Mouse (Mus musculus) MN1 (cell line): ENCODE measurements around the gene Gm49661.
A peak's percentile ranks its signal among the peaks of the same experiment; 100 is the strongest.

Experiments used
- DNase-seq: peaks from one replicate; pipeline ENCODE4 v3.0.0-alpha.2; 2016; ENCODE audit warnings: low spot score

The Gm49661 gene

GRCm38 (mm10) chr8:84969241-84970134, at the start of gene Gm49661, which contains the start of the genes Prdx2 and Rnaseh2a:
Gene Gm49661, minus strand, starts transcription at chr8:84969433.
Gene Prdx2, plus strand, starts transcription at chr8:84969587.
Gene Rnaseh2a, minus strand, starts transcription at chr8:84969767.
- DNase-seq = peak; percentile 83

- no peak for DNase-seq
Observed at GRCm38 (mm10) chr8:85017209-85017608, 48.0 kb upstream of the Gm49661 start.

- no peak for DNase-seq
Observed at GRCm38 (mm10) chr8:85016724-85017123, 47.5 kb upstream of the Gm49661 start.

GRCm38 (mm10) chr8:85014431-85014830, 45.2 kb upstream of the Gm49661 start, which contains the start of gene Best2:
Gene Best2, minus strand, starts transcription at chr8:85014531.
- DNase-seq = no peak

GRCm38 (mm10) chr8:85013230-85013840, 44.1 kb upstream of the Gm49661 start:
- no peak for DNase-seq

- DNase-seq = no peak
Observed at GRCm38 (mm10) chr8:85011242-85011641, 42.0 kb upstream of the Gm49661 start.

GRCm38 (mm10) chr8:85007686-85008085, 38.5 kb upstream of the Gm49661 start:
- no peak for DNase-seq

GRCm38 (mm10) chr8:84997649-84998295, 28.5 kb upstream of the Gm49661 start:
- peak; percentile 89 for DNase-seq

GRCm38 (mm10) chr8:84996978-84997377, 27.7 kb upstream of the Gm49661 start:
- no peak for DNase-seq

GRCm38 (mm10) chr8:84995680-84996079, 26.4 kb upstream of the Gm49661 start:
- no peak for DNase-seq

GRCm38 (mm10) chr8:84994375-84994774, 25.1 kb upstream of the Gm49661 start:
- DNase-seq = no peak

GRCm38 (mm10) chr8:84990836-84991235, 21.6 kb upstream of the Gm49661 start:
- peak; percentile 49 for DNase-seq

GRCm38 (mm10) chr8:84990349-84990748, 21.1 kb upstream of the Gm49661 start, which contains the start of gene Hook2:
Gene Hook2, plus strand, starts transcription at chr8:84990603.
- DNase-seq = peak; percentile 99

- DNase-seq = peak; percentile 98
Observed at GRCm38 (mm10) chr8:84989810-84990209, 20.6 kb upstream of the Gm49661 start.

GRCm38 (mm10) chr8:84989311-84989731, 20.1 kb upstream of the Gm49661 start:
- DNase-seq = peak; percentile 73

GRCm38 (mm10) chr8:84987903-84988302, 18.7 kb upstream of the Gm49661 start:
- DNase-seq = no peak

- no peak for DNase-seq
Observed at GRCm38 (mm10) chr8:84987388-84987787, 18.2 kb upstream of the Gm49661 start.

GRCm38 (mm10) chr8:84986379-84986945, 17.2 kb upstream of the Gm49661 start:
- no peak for DNase-seq

- peak; percentile 86 for DNase-seq
Observed at GRCm38 (mm10) chr8:84985684-84986378, 16.6 kb upstream of the Gm49661 start.

- DNase-seq = peak; percentile 47
Observed at GRCm38 (mm10) chr8:84985049-84985683, 15.9 kb upstream of the Gm49661 start.
